Mouse (Mus musculus): ENCODE measurements around the gene Brms1. TPM values are rescaled to one million over a fixed set of nuclear protein-coding genes. Genes with fewer than 3 reads are reported as not detected.

Gene Brms1
- polyA plus RNA-seq, 1 experiment from 2014 or later: 86.8 TPM

- 86% methylated on average over 14 of the region's 14 CpGs for WGBS
- DNase-seq (ENCODE audit: low spot score): no peak
- no peak overlapping the region for H3K27ac ChIP-seq
- H3K9me3 ChIP-seq: no peaks in the 10 kb centered on the region
- peaks cover 44% of the 10 kb centered on the region for H3K4me1 ChIP-seq (replicated peaks)
- H3K36me3 ChIP-seq: peaks cover 62% of the 10 kb centered on the region
- H3K4me3 ChIP-seq: no peak overlapping the region
- H3K27me3 ChIP-seq (ENCODE audit: insufficient read depth, poor library complexity, severe bottlenecking): peaks cover 44% of the 10 kb centered on the region
These were observed 7.2 kb downstream of the Brms1 start for GRCm38 (mm10) chr19:5048138-5049056.

GRCm38 (mm10) chr19:5049325-5049724, 8.2 kb downstream of the Brms1 start:
- Histone ChIP-seq H3K27me3 (ENCODE audit: insufficient read depth, poor library complexity, severe bottlenecking) (peaks cover 53% of the 10 kb centered on the region), H3K9me3 (no peaks in the 10 kb centered on the region), H3K4me3 (0 out of 2 replicates have a peak overlapping the region, but pooled peaks have one; percentile 4), H3K36me3 (peaks cover 53% of the 10 kb centered on the region), H3K27ac (no peak overlapping the region; the same call in 1 of the 2 replicates), H3K4me1 (replicated peaks) (peaks cover 48% of the 10 kb centered on the region)
- WGBS: 77% methylated on average over 6 of the region's 6 CpGs
- no peak for DNase-seq (ENCODE audit: low spot score)

DNA sequence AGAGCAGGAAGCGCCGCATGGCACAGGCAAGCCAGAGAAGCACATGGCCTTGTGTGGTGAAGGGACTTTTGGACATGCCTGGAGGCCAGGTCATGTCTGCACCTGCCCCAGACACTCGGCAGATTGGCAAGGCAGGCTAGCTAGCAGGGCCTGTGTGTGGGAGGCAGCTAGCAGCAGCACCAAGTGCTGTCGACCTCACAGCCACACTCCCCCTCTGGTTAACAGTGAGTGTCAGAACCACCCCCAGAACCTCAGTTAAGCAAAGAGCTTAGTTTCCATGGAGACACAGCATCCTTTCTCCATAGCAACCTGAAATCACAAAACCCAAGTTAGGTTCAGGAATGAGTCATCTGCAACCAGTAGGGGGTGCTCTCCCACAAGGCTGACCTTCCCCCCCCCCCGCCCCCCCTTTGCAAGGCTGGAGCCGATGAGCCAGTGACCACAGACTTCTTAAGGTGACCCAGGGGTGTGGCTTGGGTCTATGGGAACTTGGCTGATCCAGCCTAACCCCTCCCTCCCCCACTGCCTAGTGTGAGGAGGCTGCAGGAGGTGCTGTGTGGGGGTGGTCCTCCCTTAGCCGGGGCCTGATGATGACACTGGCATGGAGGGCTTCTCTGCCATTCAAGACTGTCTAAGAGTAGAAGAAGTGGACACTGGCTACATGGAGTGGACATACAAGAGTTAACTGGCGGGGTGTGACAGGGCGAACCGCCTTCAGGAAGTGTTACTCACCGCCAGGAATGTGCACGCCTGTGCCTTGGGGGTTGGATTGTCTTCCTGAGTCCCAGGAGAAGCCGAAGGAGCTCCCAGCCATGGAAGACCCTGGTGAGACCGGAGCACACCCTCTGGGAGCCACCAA, 9.1 kb downstream of the Brms1 start, which contains the start of gene Rin1:
Rin1 (plus strand) TSS at position 435 of the 859 bp plus-strand sequence.
- Histone ChIP-seq H3K27ac (peak within 1 kb of the TSS; percentile 41), H3K4me3 (peak within 1 kb of the TSS; percentile 38), H3K4me1 (replicated peaks) (peaks cover 48% of the 10 kb centered on the region), H3K9me3 (no peaks in the 10 kb centered on the region), H3K27me3 (ENCODE audit: insufficient read depth, poor library complexity, severe bottlenecking) (peaks cover 62% of the 10 kb centered on the region), H3K36me3 (peaks cover 46% of the 10 kb centered on the region)
- DNase-seq (ENCODE audit: low spot score): peak; percentile 62
- 18% methylated on average over 14 of the region's 14 CpGs for WGBS

- H3K4me3 ChIP-seq: peak overlapping the region; percentile 38
- H3K36me3 ChIP-seq: peaks cover 38% of the 10 kb centered on the region
- no peaks in the 10 kb centered on the region for H3K9me3 ChIP-seq
- DNase-seq (ENCODE audit: low spot score): no peak
- 8% methylated on average over 17 of the region's 17 CpGs for WGBS
- peak overlapping the region; percentile 41; the same call in 1 of the 2 replicates for H3K27ac ChIP-seq
- peaks cover 48% of the 10 kb centered on the region for H3K4me1 ChIP-seq (replicated peaks)
- peaks cover 62% of the 10 kb centered on the region for H3K27me3 ChIP-seq (ENCODE audit: insufficient read depth, poor library complexity, severe bottlenecking)
These were observed 9.9 kb downstream of the Brms1 start for GRCm38 (mm10) chr19:5051031-5051430.

DNA sequence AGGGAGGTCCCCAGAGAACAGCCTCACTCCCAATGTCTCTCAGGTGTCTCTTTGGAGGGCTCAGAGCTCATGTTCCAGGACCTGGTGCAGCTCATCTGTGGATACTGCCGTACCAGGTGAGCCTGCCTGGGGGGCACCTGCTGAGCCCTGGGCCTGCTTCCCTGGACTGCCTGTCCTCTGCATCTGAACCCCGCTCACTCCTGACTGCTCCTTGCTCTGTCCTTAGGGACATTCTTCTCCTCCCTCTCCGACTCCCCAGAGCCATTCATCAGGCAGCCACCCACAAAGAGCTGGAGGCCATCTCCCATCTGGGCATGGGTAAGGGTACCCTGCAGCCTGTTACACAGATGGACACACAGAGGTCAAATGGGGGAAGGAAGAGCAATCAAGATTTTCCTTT, 10.4 kb downstream of the Brms1 start:
- H3K27me3 ChIP-seq (ENCODE audit: insufficient read depth, poor library complexity, severe bottlenecking): peaks cover 62% of the 10 kb centered on the region
- H3K9me3 ChIP-seq: no peaks in the 10 kb centered on the region
- peaks cover 53% of the 10 kb centered on the region for H3K4me1 ChIP-seq (replicated peaks)
- peak overlapping the region; percentile 38 for H3K4me3 ChIP-seq
- H3K27ac ChIP-seq: peak overlapping the region; percentile 41; the same call in 1 of the 2 replicates
- no peak for DNase-seq (ENCODE audit: low spot score)
- 42% methylated on average over 3 of the region's 3 CpGs for WGBS
- peaks cover 34% of the 10 kb centered on the region for H3K36me3 ChIP-seq

- Histone ChIP-seq H3K27ac (peak overlapping the region; percentile 16; the same call in 1 of the 2 replicates), H3K36me3 (peaks cover 26% of the 10 kb centered on the region), H3K9me3 (no peaks in the 10 kb centered on the region), H3K4me1 (replicated peaks) (peaks cover 60% of the 10 kb centered on the region), H3K27me3 (ENCODE audit: insufficient read depth, poor library complexity, severe bottlenecking) (peaks cover 62% of the 10 kb centered on the region), H3K4me3 (peak overlapping the region; percentile 16; the same call in 1 of the 2 replicates)
- DNase-seq (ENCODE audit: low spot score): no peak
- 29% methylated on average over 25 of the region's 25 CpGs for WGBS
These were observed 11.1 kb downstream of the Brms1 start for GRCm38 (mm10) chr19:5052166-5052822.

- peaks cover 62% of the 10 kb centered on the region for H3K4me1 ChIP-seq (replicated peaks)
- H3K27ac ChIP-seq: no peak overlapping the region
- H3K4me3 ChIP-seq: peak overlapping the region; percentile 16; the same call in 1 of the 2 replicates
- H3K9me3 ChIP-seq: no peaks in the 10 kb centered on the region
- WGBS: 57% methylated on average over 17 of the region's 17 CpGs
- peaks cover 67% of the 10 kb centered on the region for H3K27me3 ChIP-seq (ENCODE audit: insufficient read depth, poor library complexity, severe bottlenecking)
- no peak for DNase-seq (ENCODE audit: low spot score)
- peaks cover 20% of the 10 kb centered on the region for H3K36me3 ChIP-seq
These were observed 11.7 kb downstream of the Brms1 start for GRCm38 (mm10) chr19:5052853-5053252.

- 18% methylated on average over 9 of the region's 9 CpGs for WGBS
- H3K27me3 ChIP-seq (ENCODE audit: insufficient read depth, poor library complexity, severe bottlenecking): peaks cover 74% of the 10 kb centered on the region
These were observed 12.8 kb downstream of the Brms1 start for GRCm38 (mm10) chr19:5053909-5054308.

DNA sequence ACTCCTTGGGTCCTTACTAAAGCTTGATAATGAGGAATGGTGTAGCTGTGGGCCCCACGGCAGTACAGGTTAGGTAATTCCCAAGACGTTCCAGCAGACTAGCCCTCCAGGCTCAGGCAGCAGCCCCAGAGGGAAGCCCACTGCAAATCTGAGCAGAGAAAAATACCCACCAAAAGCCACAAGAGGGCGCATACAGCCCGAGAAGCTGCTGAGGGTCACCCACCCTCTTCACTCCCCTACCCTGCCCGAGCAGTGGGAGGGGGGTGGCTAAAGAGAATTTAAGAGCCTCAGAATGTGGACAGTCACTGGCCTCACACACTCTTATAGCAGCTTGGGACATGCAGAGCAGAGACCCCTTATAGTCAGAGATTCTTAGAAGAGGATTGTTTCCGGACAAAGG, 15.1 kb downstream of the Brms1 start:
- H3K27me3 ChIP-seq (ENCODE audit: insufficient read depth, poor library complexity, severe bottlenecking): peaks cover 55% of the 10 kb centered on the region
- no peaks in the 10 kb centered on the region for H3K9me3 ChIP-seq
- no peaks in the 10 kb centered on the region for H3K36me3 ChIP-seq
- peaks cover 69% of the 10 kb centered on the region for H3K4me1 ChIP-seq (replicated peaks)
- H3K27ac ChIP-seq: peak overlapping the region; percentile 62
- peak overlapping the region; percentile 20; the same call in 1 of the 2 replicates for H3K4me3 ChIP-seq
- WGBS: 13% methylated on average over 6 of the region's 6 CpGs
- peak; percentile 76 for DNase-seq (ENCODE audit: low spot score)

More at GRCm38 (mm10) chr19:5053909-5054308, 12.8 kb downstream of the Brms1 start:
- peaks cover 68% of the 10 kb centered on the region for H3K4me1 ChIP-seq (replicated peaks)
- no peak overlapping the region for H3K27ac ChIP-seq
- H3K4me3 ChIP-seq: no peak overlapping the region
- H3K9me3 ChIP-seq: no peaks in the 10 kb centered on the region
- peaks cover 10% of the 10 kb centered on the region for H3K36me3 ChIP-seq
- peak; percentile 72 for DNase-seq (ENCODE audit: low spot score)

DNA sequence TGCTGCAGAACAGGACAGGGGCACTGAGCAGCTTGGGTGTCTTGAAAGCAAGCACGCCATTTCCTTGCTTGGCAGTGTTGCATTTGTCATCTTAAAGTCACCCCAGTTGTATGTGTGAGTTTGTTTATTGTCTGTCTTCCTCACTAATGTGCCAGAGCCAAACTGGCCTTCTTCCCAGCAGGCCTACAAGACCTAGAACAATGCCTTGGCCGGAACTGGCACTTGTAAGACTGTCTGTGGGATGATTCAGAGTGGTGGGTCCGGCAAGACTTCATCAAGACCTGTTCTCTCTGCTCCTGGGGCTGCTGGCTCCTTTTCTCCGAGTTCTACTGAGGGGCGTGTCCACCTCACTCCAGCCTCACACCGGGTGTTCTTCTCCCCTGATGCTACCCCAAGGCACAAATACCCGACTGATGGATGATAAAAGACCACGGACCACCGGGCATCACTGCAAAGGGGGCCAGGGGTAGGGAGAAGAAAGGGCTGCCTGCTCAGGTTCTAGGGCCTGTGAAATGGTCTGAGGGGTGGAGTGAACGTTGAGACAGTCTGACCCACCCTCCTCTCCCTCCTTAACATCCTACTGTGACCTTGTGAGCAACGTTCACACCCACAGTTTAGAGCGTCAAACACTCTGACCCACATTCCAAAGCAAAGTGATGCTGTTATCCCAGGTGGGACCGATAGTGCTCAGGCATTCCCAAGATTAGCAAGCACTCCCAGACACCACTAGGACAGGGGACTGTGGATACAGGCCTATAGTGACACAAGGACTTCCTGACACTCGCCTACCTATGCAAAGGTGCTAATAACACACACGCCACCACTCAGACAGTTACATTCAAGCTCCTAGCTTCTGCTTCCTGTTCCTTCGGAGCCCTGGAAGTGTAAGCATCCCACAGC, 17.0 kb downstream of the Brms1 start:
- 22% methylated on average over 16 of the region's 16 CpGs for WGBS
- Histone ChIP-seq H3K4me3 (no peak overlapping the region), H3K27me3 (ENCODE audit: insufficient read depth, poor library complexity, severe bottlenecking) (peaks cover 36% of the 10 kb centered on the region), H3K27ac (peak overlapping the region; percentile 64), H3K36me3 (no peaks in the 10 kb centered on the region), H3K4me1 (replicated peaks) (peaks cover 63% of the 10 kb centered on the region), H3K9me3 (no peaks in the 10 kb centered on the region)
- no peak for DNase-seq (ENCODE audit: low spot score)

All from hindbrain, embryonic 10.5 days (tissue).